Comparison of ENCODE assay signal across 26 mouse cellular contexts in genomic region chr10:100059356-100059755, GRCm38 (mm10). TPM values are rescaled to one million over a fixed set of nuclear protein-coding genes. Genes with fewer than 3 reads are reported as not detected.
A peak's percentile ranks its signal among the peaks of the same experiment; 100 is the strongest.
DNase-seq lines count a peak whose midpoint lies in the region; ATAC-seq and TF ChIP-seq lines count a peak whose summit lies in the region.
"Had no signal": no experiment of that assay in that cellular context is flagged by ENCODE, and none has a peak within 500 bp of the region (broad histone marks: within the 10 kb centered on the region; RNA-seq: fewer than 3 reads in every experiment).

No protein-coding gene starts in this region.

- TF ChIP-seq POLR2A in bone marrow macrophage, adult 2 months (IDR thresholded peaks at IDR 0.05; ENCODE audit: borderline replicate concordance, low read depth, low read length), result no peak

- no peak overlapping the region for H3K4me3 ChIP-seq in bone marrow macrophage, adult 2 months (ENCODE audit: insufficient read depth, low read length)
- H3K4me3 ChIP-seq: embryonic facial prominence, embryonic 15.5 days; forebrain, embryonic 10.5 days; heart, embryonic 10.5 days; hindbrain, embryonic 15.5 days; liver, embryonic 12.5 days had no signal

- no peak for TF ChIP-seq CTCF in bone marrow macrophage, adult 2 months (IDR thresholded peaks at IDR 0.05; ENCODE audit: low read depth, low read length)

- no peak for ATAC-seq in cerebellum, adult (ENCODE audit: insufficient number of reproducible peaks, low FRiP score, low TSS enrichment)
- ATAC-seq: forebrain, postnatal 0 days; liver, embryonic 12.5 days had no signal

- peaks cover 34% of the 10 kb centered on the region for H3K4me1 ChIP-seq in bone marrow macrophage, adult 2 months (ENCODE audit: control insufficient read depth, insufficient read depth, low read length)
- H3K4me1 ChIP-seq: forebrain, embryonic 10.5 days; heart, embryonic 10.5 days; hindbrain, embryonic 15.5 days; liver, embryonic 12.5 days had no signal

- peak; percentile 15 to 24 for DNase-seq in cerebellum, postnatal 10 days
- peak; percentile 44 to 55 for DNase-seq in kidney, adult 8-10 months
- no peak for DNase-seq in kidney, postnatal 4 days
- DNase-seq in 3T3-L1 (ENCODE audit: low read depth, low spot score), result peak; percentile 69
- no peak for DNase-seq in gastrocnemius, adult 8-10 months (ENCODE audit: low spot score in 2 of 2)
- no peak for DNase-seq in gastrocnemius, postnatal 4 days (ENCODE audit: low spot score in 2 of 2)
- DNase-seq: adrenal gland, postnatal 25 days; cerebellum, adult 11-12 months; cerebellum, postnatal 36 days; forebrain, postnatal 0 days; gastrocnemius, postnatal 25 days; left cerebral cortex, postnatal 4 days; lung, postnatal 4 days; midbrain, embryonic 14.5 days; thymus, adult 2 months; thymus, postnatal 4 days had no signal

- H3K27ac ChIP-seq in bone marrow macrophage, adult 2 months (ENCODE audit: insufficient read depth, low read depth, low read length), result peak overlapping the region; percentile 64
- H3K27ac ChIP-seq: embryonic facial prominence, embryonic 15.5 days; forebrain, embryonic 10.5 days; heart, embryonic 10.5 days; hindbrain, embryonic 15.5 days; liver, embryonic 12.5 days; stomach, postnatal 0 days had no signal

RNA-seq across cellular contexts. Expression of gene Kitl, which starts 43.9 kb away (rescaled TPM):
- 2.6 and 3.1 TPM in 2 replicates for polyA plus RNA-seq in bone marrow macrophage, adult 2 months (2012; ENCODE audit: insufficient read depth, insufficient read length, missing spikeins)
- total RNA-seq in gastrocnemius, adult 8-10 months (2022), result 10 to 100 TPM; 13.1 to 16.2 (median 15.9) TPM
- total RNA-seq in gastrocnemius, postnatal 4 days (2021), result 10 to 100 TPM; 47.6 to 51.2 TPM
- total RNA-seq: megakaryocyte-erythroid progenitor cell, adult 5-6 weeks; MEL had no signal

Comparison
In these comparisons a context has a peak if more than half of its experiments do, and no peak if none do; other contexts are left out.
1. DNase-seq: peak in cerebellum, postnatal 10 days (2 of 2), kidney, adult 8-10 months (2 of 2) and 3T3-L1 (single experiment); none in kidney, postnatal 4 days (0 of 2), gastrocnemius, adult 8-10 months (0 of 2) and gastrocnemius, postnatal 4 days (0 of 2).